Mouse (Mus musculus) olfactory bulb, adult 2 months (tissue): Measurements from ENCODE around the gene Fat3. TPM values are rescaled to one million over a fixed set of nuclear protein-coding genes. Genes with fewer than 3 reads are reported as not detected.

Experiments used
- H3K27ac ChIP-seq: fragments of 200-500 bp; 2 replicates; pipeline ENCODE4 v1.5.1; 2012; ENCODE audit warnings: low read depth, low read length; ENCODE audit not compliant: insufficient read depth
- H3K4me1 ChIP-seq: fragments of 200-500 bp; 2 replicates; pipeline ENCODE4 v1.6.1; 2012; ENCODE audit warnings: low read length; ENCODE audit not compliant: control insufficient read depth, insufficient read depth
- H3K4me3 ChIP-seq: fragments of 200-500 bp; 2 replicates; pipeline ENCODE4 v1.5.1; 2012; ENCODE audit warnings: mild to moderate bottlenecking, low read depth, low read length, moderate library complexity; ENCODE audit not compliant: insufficient read depth
- CTCF ChIP-seq: fragments of 200-500 bp; IDR thresholded peaks from 2 replicates; pipeline ENCODE4 v1.5.1; 2012; ENCODE audit warnings: low read depth, mild to moderate bottlenecking, low read length, moderate library complexity; ENCODE audit not compliant: insufficient read depth
- POLR2A ChIP-seq: fragments of 200-500 bp; IDR thresholded peaks from 2 replicates; pipeline ENCODE4 v1.6.1; 2012; ENCODE audit warnings: mild to moderate bottlenecking, low read depth, low read length, moderate library complexity; ENCODE audit not compliant: insufficient read depth
- whole genome bisulfite sequencing: fragments of 180-500 bp; shearing (Covaris S2); methylation state at CpG from one replicate; pipeline ENCODE4 v1.1.7; 2018; 5-methylcytosine and 5-hydroxymethylcytosine counted together
- polyA plus RNA-seq: library from polyadenylated mRNA; stranded (reverse); fragments of >200 nt; gene quantifications from 2 replicates; pipeline ENCODE4 v1.2.4, GENCODE M21; 2012; ENCODE audit warnings: low replicate concordance; ENCODE audit not compliant: missing spikeins, insufficient read depth, insufficient read length

Gene Fat3
- polyA plus RNA-seq, 1 experiment = not detected

- 12% methylated on average over 3 of the region's 3 CpGs for WGBS
- Histone ChIP-seq H3K4me1 (no peaks in the 10 kb centered on the region), H3K4me3 (no peak overlapping the region), H3K27ac (no peak overlapping the region)
- no peak for TF ChIP-seq CTCF
- TF ChIP-seq POLR2A = no peak
These were observed 620.9 kb downstream of the Fat3 start for GRCm38 (mm10) chr9:15880160-15880603.

- 63% methylated on average over 19 of the region's 19 CpGs for WGBS
- Histone ChIP-seq H3K4me3 (no peak within 1 kb of the TSS), H3K27ac (no peak within 1 kb of the TSS), H3K4me1 (no peaks in the 10 kb centered on the region)
- TF ChIP-seq CTCF (no peak), POLR2A (no peak)
These were observed 626.5 kb downstream of the Fat3 start, which contains the start of gene Mtnr1b for GRCm38 (mm10) chr9:15874506-15875160. Mtnr1b (minus strand) TSS chr9:15874556.

GRCm38 (mm10) chr9:15870013-15870412 lies 631.1 kb downstream of the Fat3 start:
- TF ChIP-seq POLR2A = no peak
- TF ChIP-seq CTCF = no peak
- H3K4me3 ChIP-seq = no peak overlapping the region
- H3K27ac ChIP-seq = no peak overlapping the region
- H3K4me1 ChIP-seq = peaks cover 4% of the 10 kb centered on the region; the same call in 1 of the 2 replicates
- 87% methylated on average over 4 of the region's 4 CpGs for WGBS

GRCm38 (mm10) chr9:15869456-15869855 lies 631.6 kb downstream of the Fat3 start:
- no peak for TF ChIP-seq POLR2A
- TF ChIP-seq CTCF = no peak
- Histone ChIP-seq H3K27ac (no peak overlapping the region), H3K4me3 (no peak overlapping the region), H3K4me1 (peaks cover 4% of the 10 kb centered on the region; the same call in 1 of the 2 replicates)
- WGBS = 54% methylated on average over 4 of the region's 4 CpGs

GRCm38 (mm10) chr9:15866280-15867072 lies 634.6 kb downstream of the Fat3 start:
- H3K27ac ChIP-seq = no peak overlapping the region
- no peak overlapping the region for H3K4me3 ChIP-seq
- H3K4me1 ChIP-seq = peaks cover 4% of the 10 kb centered on the region; the same call in 1 of the 2 replicates
- 59% methylated on average over 10 of the region's 10 CpGs for WGBS
- TF ChIP-seq CTCF (no peak), POLR2A (no peak)

DNA sequence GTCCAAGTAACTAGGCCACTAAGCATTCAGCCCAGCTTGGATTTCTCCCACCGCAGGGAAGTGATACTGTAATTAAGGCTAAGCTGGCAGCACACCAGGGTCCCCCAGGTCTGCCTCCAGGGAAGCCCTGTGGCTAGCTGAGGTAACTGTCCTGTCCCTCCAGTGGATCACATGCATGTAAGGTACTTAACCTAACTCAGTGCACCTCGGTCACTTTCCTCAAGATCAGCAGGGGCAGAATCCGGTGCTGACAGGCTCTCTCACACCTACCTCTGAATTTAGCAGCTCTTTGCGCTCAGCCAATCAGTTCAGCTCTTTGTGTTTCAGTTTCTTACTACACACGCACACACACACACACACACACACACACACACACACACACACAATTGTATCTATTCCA lies 639.7 kb downstream of the Fat3 start:
- WGBS = 74% methylated on average over 5 of the region's 5 CpGs
- TF ChIP-seq POLR2A (no peak), CTCF (no peak)
- H3K27ac ChIP-seq = no peak overlapping the region
- no peak overlapping the region for H3K4me3 ChIP-seq
- peaks cover 4% of the 10 kb centered on the region; the same call in 1 of the 2 replicates for H3K4me1 ChIP-seq
